In genomic region chr9:58541895-58542338, GRCm38 (mm10) we compare ENCODE assay signal across 8 mouse cellular contexts. TPM values are rescaled to one million over a fixed set of nuclear protein-coding genes. Genes with fewer than 3 reads are reported as not detected.
DNase-seq lines count a peak whose midpoint lies in the region; ATAC-seq and TF ChIP-seq lines count a peak whose summit lies in the region.

No protein-coding gene starts in this region.

- no peaks in the 10 kb centered on the region for H3K36me3 ChIP-seq in liver, postnatal 0 days (replicated peaks; ENCODE audit: insufficient read depth, low read length)

- WGBS in liver, postnatal 0 days (ENCODE audit: insufficient replicate concordance), result 21% methylated on average over 6 of the region's 6 CpGs

- H3K9ac ChIP-seq in liver, postnatal 0 days (replicated peaks), result no peak overlapping the region

- intact Hi-C loops in heart, postnatal 25 days (cut with DNase I), result loop anchor here (2.0 to 5.0 kb wide), 3 partner anchors 19 to 330 kb away; no protein-coding TSS in a partner anchor

- TF ChIP-seq EP300 in liver, postnatal 0 days (IDR thresholded peaks at IDR 0.05; ENCODE audit: low read depth), result peak; percentile 26; the same call in 1 of the 2 replicates

- peaks cover 12% of the 10 kb centered on the region; the same call in 1 of the 2 replicates for H3K4me1 ChIP-seq in liver, postnatal 0 days (ENCODE audit: insufficient read depth)

- ATAC-seq in frontal cortex, adult (ENCODE audit: low TSS enrichment), result peak; percentile 21; the same call in 1 of the 2 replicates
- peak; percentile 72 for ATAC-seq in liver, postnatal 0 days
- peak; percentile 31; the same call in 1 of the 2 replicates for ATAC-seq in neutrophil, adult 5-6 weeks (ENCODE audit: extremely low read depth, insufficient number of reproducible peaks, low FRiP score, poor library complexity, severe bottlenecking)

- peak; percentile 68 for DNase-seq in CD4-positive helper T cell, adult 2 months (ENCODE audit: low read depth, low spot score)
- DNase-seq in adrenal gland, postnatal 25 days, result peak; percentile 87
- DNase-seq in heart, postnatal 25 days (ENCODE audit: low spot score), result peak; percentile 67
- peak; percentile 78 for DNase-seq in layer of hippocampus, adult 11-12 months (ENCODE audit: low spot score)
- peak; percentile 67 for DNase-seq in liver, postnatal 0 days
- peak; percentile 66 to 82 for DNase-seq in thymus, postnatal 36 days

- no peaks in the 10 kb centered on the region for H3K27me3 ChIP-seq in liver, postnatal 0 days (ENCODE audit: insufficient read depth, low read length)

- H3K4me2 ChIP-seq in liver, postnatal 0 days (ENCODE audit: low read depth, low read length), result no peak overlapping the region

- no peak for TF ChIP-seq CTCF in liver, postnatal 0 days (IDR thresholded peaks at IDR 0.05; ENCODE audit: low read depth)

- 0 out of 2 replicates have a peak overlapping the region, but pooled peaks have one; percentile 16 for H3K27ac ChIP-seq in liver, postnatal 0 days (ENCODE audit: low read depth)

- no peak overlapping the region for H3K4me3 ChIP-seq in liver, postnatal 0 days (ENCODE audit: low read depth, low read length)

- no peaks in the 10 kb centered on the region for H3K9me3 ChIP-seq in liver, postnatal 0 days (ENCODE audit: low read length)

RNA-seq across cellular contexts. Expression of gene Cd276, which starts 13.3 kb away (rescaled TPM):
- total RNA-seq in adrenal gland, postnatal 25 days (2021), result 13.6 and 18.3 TPM in 2 replicates
- 10 to 100 TPM; 10.9 to 12.4 TPM for total RNA-seq in heart, postnatal 25 days (2021)
- 1.4 and 1.5 TPM in 2 replicates for polyA plus RNA-seq in liver, postnatal 0 days (2015; fragmentation: Nextera tagmentation; extraction: Ambion mirVana)
- total RNA-seq in neutrophil, adult 5-6 weeks (2017), result 0.37 and 2.9 TPM in 2 replicates

RNA-seq across cellular contexts. Expression of gene Nptn, which starts 40.1 kb away (rescaled TPM):
- 151 and 177 TPM in 2 replicates for total RNA-seq in adrenal gland, postnatal 25 days (2021)
- 100 to 1,000 TPM; 133 to 155 TPM for total RNA-seq in heart, postnatal 25 days (2021)
- polyA plus RNA-seq in liver, postnatal 0 days (2015; fragmentation: Nextera tagmentation; extraction: Ambion mirVana), result 66.3 and 73.8 TPM in 2 replicates
- 168 and 182 TPM in 2 replicates for total RNA-seq in neutrophil, adult 5-6 weeks (2017)

RNA-seq across cellular contexts. Expression of gene Insyn1, which starts 53.5 kb away (rescaled TPM):
- total RNA-seq in adrenal gland, postnatal 25 days (2021), result 8.0 and 10.2 TPM in 2 replicates
- total RNA-seq in heart, postnatal 25 days (2021), result 10 to 100 TPM; 14.9 to 15.4 TPM
- not detected in 2 replicates for polyA plus RNA-seq in liver, postnatal 0 days (2015; fragmentation: Nextera tagmentation; extraction: Ambion mirVana)
- not detected in 2 replicates for total RNA-seq in neutrophil, adult 5-6 weeks (2017)

Comparison
In these comparisons a context has a peak if more than half of its experiments do, and no peak if none do; other contexts are left out.
1. ATAC-seq: peak in every context shown above with its lines; median percentile 72 in liver, postnatal 0 days; 31 in neutrophil, adult 5-6 weeks; 21 in frontal cortex, adult.